15 mouse cellular contexts compared by ENCODE assay signal in the genomic region with DNA sequence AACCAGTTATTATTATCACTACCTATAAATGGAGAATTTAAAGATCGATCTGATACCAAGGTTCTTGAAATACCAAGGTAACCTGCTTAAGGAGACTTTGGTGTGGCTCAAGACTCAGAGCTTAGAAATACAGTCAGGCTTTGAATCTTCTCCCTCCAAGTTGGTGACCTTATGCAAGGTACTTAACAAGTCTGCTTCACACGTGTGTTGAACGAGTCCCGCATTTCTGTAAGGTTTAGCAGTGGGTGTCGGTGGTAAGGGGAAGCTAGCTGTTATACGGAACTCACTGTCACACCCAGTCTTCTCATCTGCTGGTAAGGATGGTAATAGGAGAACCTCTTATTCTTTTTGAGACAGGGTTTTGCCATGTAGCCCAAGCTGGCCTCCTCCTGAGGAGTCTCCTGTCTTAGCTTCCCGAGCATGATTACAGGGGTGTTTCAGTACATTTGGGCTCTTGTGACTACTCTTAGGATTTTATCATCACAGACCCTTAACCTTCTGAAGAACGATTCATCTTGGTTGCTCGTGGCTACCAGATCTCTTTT. TPM values are rescaled to one million over a fixed set of nuclear protein-coding genes. Genes with fewer than 3 reads are reported as not detected.
DNase-seq lines count a peak whose midpoint lies in the region; ATAC-seq and TF ChIP-seq lines count a peak whose summit lies in the region.
"Had no signal": no experiment of that assay in that cellular context is flagged by ENCODE, and none has a peak within 500 bp of the region (broad histone marks: within the 10 kb centered on the region; RNA-seq: fewer than 3 reads in every experiment).

No protein-coding gene starts in this region.

- H3K27me3 ChIP-seq in kidney, embryonic 14.5 days (ENCODE audit: control insufficient read depth, insufficient read depth, low read length): no peaks in the 10 kb centered on the region
- H3K27me3 ChIP-seq in E14TG2a.4 (ENCODE audit: insufficient read depth, low read length): no peaks in the 10 kb centered on the region
- no peaks in the 10 kb centered on the region for H3K27me3 ChIP-seq in intestine, postnatal 0 days (replicated peaks; ENCODE audit: control insufficient read depth, insufficient read depth, low read length)
- H3K27me3 ChIP-seq: hindbrain, embryonic 13.5 days had no signal

- 89% methylated on average over 9 of the region's 9 CpGs for WGBS in kidney, embryonic 14.5 days
- 73% methylated on average over 9 of the region's 9 CpGs for WGBS in intestine, postnatal 0 days

- H3K4me1 ChIP-seq in kidney, embryonic 14.5 days (ENCODE audit: control insufficient read depth, insufficient read depth, low read length): 0 out of 2 replicates have a peak, but pooled peaks cover 5% of the 10 kb centered on the region
- peaks cover 28% of the 10 kb centered on the region for H3K4me1 ChIP-seq in E14TG2a.4 (replicated peaks; ENCODE audit: low read depth, low read length)
- peaks cover 5% of the 10 kb centered on the region for H3K4me1 ChIP-seq in bone marrow macrophage, adult 2 months (ENCODE audit: control insufficient read depth, insufficient read depth, low read length)
- H3K4me1 ChIP-seq in intestine, postnatal 0 days (replicated peaks; ENCODE audit: control insufficient read depth, insufficient read depth, low read length): peaks cover 7% of the 10 kb centered on the region; the same call in 1 of the 2 replicates

- ATAC-seq in kidney, embryonic 14.5 days (ENCODE audit: low FRiP score, low TSS enrichment): no peak
- no peak for ATAC-seq in intestine, postnatal 0 days
- no peak for ATAC-seq in inflammation-experienced regulatory T-cells, adult 6 months
- ATAC-seq: activated CD4-positive, CD25-positive, alpha-beta regulatory T cell, adult 4 months had no signal

- no peak overlapping the region for H3K27ac ChIP-seq in kidney, embryonic 14.5 days (ENCODE audit: low read depth, low read length)
- no peak overlapping the region; the same call in 1 of the 2 replicates for H3K27ac ChIP-seq in bone marrow macrophage, adult 2 months (ENCODE audit: insufficient read depth, low read depth, low read length)
- no peak overlapping the region for H3K27ac ChIP-seq in intestine, postnatal 0 days (ENCODE audit: low read depth, low read length)
- H3K27ac ChIP-seq: hindbrain, embryonic 13.5 days had no signal

- H3K36me3 ChIP-seq in kidney, embryonic 14.5 days (ENCODE audit: control insufficient read depth, insufficient read depth, low read length): peaks cover 28% of the 10 kb centered on the region
- peaks cover 47% of the 10 kb centered on the region for H3K36me3 ChIP-seq in E14TG2a.4 (ENCODE audit: insufficient read depth, low read length)
- peaks cover 21% of the 10 kb centered on the region for H3K36me3 ChIP-seq in intestine, postnatal 0 days (ENCODE audit: control insufficient read depth, insufficient read depth)

- TF ChIP-seq CTCF in E14TG2a.4 (conservative IDR thresholded peaks at IDR 0.05; ENCODE audit: low read length): no peak
- no peak for TF ChIP-seq CTCF in bone marrow macrophage, adult 2 months (IDR thresholded peaks at IDR 0.05; ENCODE audit: low read depth, low read length)
- TF ChIP-seq CTCF in intestine, postnatal 0 days (IDR thresholded peaks at IDR 0.05; ENCODE audit: low read depth): no peak

- H3K4me3 ChIP-seq in kidney, embryonic 14.5 days (ENCODE audit: low read length): no peak overlapping the region
- H3K4me3 ChIP-seq in E14TG2a.4 (replicated peaks; ENCODE audit: low read length): peak overlapping the region; percentile 98
- peak overlapping the region; percentile 45 for H3K4me3 ChIP-seq in bone marrow macrophage, adult 2 months (ENCODE audit: insufficient read depth, low read length)
- no peak overlapping the region for H3K4me3 ChIP-seq in intestine, postnatal 0 days (ENCODE audit: low read depth, low read length)

- peak overlapping the region; percentile 58 for H3K4me2 ChIP-seq in kidney, embryonic 14.5 days (replicated peaks; ENCODE audit: low read depth, low read length)
- H3K4me2 ChIP-seq in intestine, postnatal 0 days (replicated peaks; ENCODE audit: low read depth): peak overlapping the region; percentile 76

- DNase-seq in kidney, postnatal 36 days: no peak
- DNase-seq in layer of hippocampus, adult 8-10 months (ENCODE audit: low spot score in 2 of 2): no peak
- no peak for DNase-seq in layer of hippocampus, adult 9-10 months (ENCODE audit: low spot score)
- DNase-seq: kidney, postnatal 4 days; lung, postnatal 14 days; thymus, postnatal 4 days had no signal

- no peaks in the 10 kb centered on the region for H3K9me3 ChIP-seq in kidney, embryonic 14.5 days (ENCODE audit: control insufficient read depth, low read length)
- H3K9me3 ChIP-seq in E14TG2a.4 (ENCODE audit: low read length): no peaks in the 10 kb centered on the region
- H3K9me3 ChIP-seq in intestine, postnatal 0 days (ENCODE audit: control insufficient read depth): no peaks in the 10 kb centered on the region
- H3K9me3 ChIP-seq: hindbrain, embryonic 13.5 days had no signal

- TF ChIP-seq POLR2A in bone marrow macrophage, adult 2 months (IDR thresholded peaks at IDR 0.05; ENCODE audit: borderline replicate concordance, low read depth, low read length): no peak

- peak overlapping the region; percentile 86; the same call in 1 of the 2 replicates for H3K9ac ChIP-seq in kidney, embryonic 14.5 days (ENCODE audit: low read depth, low read length)
- no peak overlapping the region for H3K9ac ChIP-seq in intestine, postnatal 0 days (ENCODE audit: low read depth, low read length)

RNA-seq across cellular contexts. Expression of gene Gm21987, which starts 1.4 kb away (rescaled TPM):
- polyA plus RNA-seq in kidney, embryonic 14.5 days (2014; fragmentation: Nextera tagmentation; extraction: Ambion mirVana): not detected in 2 replicates
- not detected in 2 replicates for polyA plus RNA-seq in bone marrow macrophage, adult 2 months (2012; ENCODE audit: insufficient read depth, insufficient read length, missing spikeins)
- 0.38 TPM in 1 of 2 replicates, not detected in the other for polyA plus RNA-seq in intestine, postnatal 0 days (2015; fragmentation: Nextera tagmentation; extraction: Ambion mirVana)
- polyA plus RNA-seq in inflammation-experienced regulatory T-cells, adult 6 months (2017; shearing (Covaris generic)): not detected
- 1 to 10 TPM in 2 of 4 experiments, not detected in 2; 1.1 to 4.7 TPM for total RNA-seq in layer of hippocampus, adult 8-10 months (2022)
- total RNA-seq: gastrocnemius, adult 8-10 months had no signal
- polyA plus RNA-seq: activated CD4-positive, CD25-positive, alpha-beta regulatory T cell, adult 4 months; forebrain, embryonic 11.5 days; hindbrain, embryonic 13.5 days had no signal

RNA-seq across cellular contexts. Expression of gene Cox17, which starts 1.5 kb away (rescaled TPM):
- 148 and 203 TPM in 2 replicates for polyA plus RNA-seq in kidney, embryonic 14.5 days (2014; fragmentation: Nextera tagmentation; extraction: Ambion mirVana)
- 115 and 119 TPM in 2 replicates for polyA plus RNA-seq in bone marrow macrophage, adult 2 months (2012; ENCODE audit: insufficient read depth, insufficient read length, missing spikeins)
- 557 and 587 TPM in 2 replicates for polyA plus RNA-seq in intestine, postnatal 0 days (2015; fragmentation: Nextera tagmentation; extraction: Ambion mirVana)
- 100 to 1,000 TPM; 213 to 395 (median 300) TPM for polyA plus RNA-seq in inflammation-experienced regulatory T-cells, adult 6 months (2017; shearing (Covaris generic))
- total RNA-seq in layer of hippocampus, adult 8-10 months (2022): 100 to 1,000 TPM in 2 of 4 experiments, 10 to 100 TPM in 2; 88.2 to 142 (median 116) TPM

RNA-seq across cellular contexts. Expression of gene Maats1, which starts 6.3 kb away (rescaled TPM):
- polyA plus RNA-seq in kidney, embryonic 14.5 days (2014; fragmentation: Nextera tagmentation; extraction: Ambion mirVana): 0.11 TPM in 1 of 2 replicates, not detected in the other
- not detected in 2 replicates for polyA plus RNA-seq in bone marrow macrophage, adult 2 months (2012; ENCODE audit: insufficient read depth, insufficient read length, missing spikeins)
- 0.88 and 1.0 TPM in 2 replicates for polyA plus RNA-seq in intestine, postnatal 0 days (2015; fragmentation: Nextera tagmentation; extraction: Ambion mirVana)
- polyA plus RNA-seq in inflammation-experienced regulatory T-cells, adult 6 months (2017; shearing (Covaris generic)): under 1 TPM in 1 of 3 experiments, not detected in 2; 0.19 TPM
- 1 to 10 TPM; 1.3 to 2.0 (median 1.6) TPM for total RNA-seq in layer of hippocampus, adult 8-10 months (2022)
- total RNA-seq: gastrocnemius, adult 8-10 months had no signal

RNA-seq across cellular contexts. Expression of gene Popdc2, which starts 13.7 kb away (rescaled TPM):
- 0.11 and 0.35 TPM in 2 replicates for polyA plus RNA-seq in kidney, embryonic 14.5 days (2014; fragmentation: Nextera tagmentation; extraction: Ambion mirVana)
- not detected in 2 replicates for polyA plus RNA-seq in bone marrow macrophage, adult 2 months (2012; ENCODE audit: insufficient read depth, insufficient read length, missing spikeins)
- polyA plus RNA-seq in intestine, postnatal 0 days (2015; fragmentation: Nextera tagmentation; extraction: Ambion mirVana): 16.6 and 16.9 TPM in 2 replicates
- polyA plus RNA-seq in inflammation-experienced regulatory T-cells, adult 6 months (2017; shearing (Covaris generic)): 10 to 100 TPM in 1 of 3 experiments, 1 to 10 TPM in 1, under 1 TPM in 1; 0.95 to 10.3 (median 2.3) TPM
- total RNA-seq in layer of hippocampus, adult 8-10 months (2022): 1 to 10 TPM in 1 of 4 experiments, under 1 TPM in 3; 0.31 to 1.3 (median 0.49) TPM

RNA-seq across cellular contexts. Expression of gene Nr1i2, which starts 53.7 kb away (rescaled TPM):
- polyA plus RNA-seq in kidney, embryonic 14.5 days (2014; fragmentation: Nextera tagmentation; extraction: Ambion mirVana): 0.19 TPM in 1 of 2 replicates, not detected in the other
- not detected in 2 replicates for polyA plus RNA-seq in bone marrow macrophage, adult 2 months (2012; ENCODE audit: insufficient read depth, insufficient read length, missing spikeins)
- polyA plus RNA-seq in intestine, postnatal 0 days (2015; fragmentation: Nextera tagmentation; extraction: Ambion mirVana): 23.1 and 26.0 TPM in 2 replicates
- polyA plus RNA-seq in inflammation-experienced regulatory T-cells, adult 6 months (2017; shearing (Covaris generic)): not detected
- total RNA-seq in layer of hippocampus, adult 8-10 months (2022): not detected
- total RNA-seq: gastrocnemius, adult 8-10 months had no signal
- polyA plus RNA-seq: activated CD4-positive, CD25-positive, alpha-beta regulatory T cell, adult 4 months; forebrain, embryonic 11.5 days; hindbrain, embryonic 13.5 days had no signal

Comparison
In these comparisons a context has a peak if more than half of its experiments do, and no peak if none do; other contexts are left out.
1. H3K4me3 ChIP-seq: peak in E14TG2a.4 (single experiment) and bone marrow macrophage, adult 2 months (single experiment); none in kidney, embryonic 14.5 days (single experiment) and intestine, postnatal 0 days (single experiment).